Mouse (Mus musculus): ENCODE measurements around the gene Gm49395.

Gene Gm49395

DNA sequence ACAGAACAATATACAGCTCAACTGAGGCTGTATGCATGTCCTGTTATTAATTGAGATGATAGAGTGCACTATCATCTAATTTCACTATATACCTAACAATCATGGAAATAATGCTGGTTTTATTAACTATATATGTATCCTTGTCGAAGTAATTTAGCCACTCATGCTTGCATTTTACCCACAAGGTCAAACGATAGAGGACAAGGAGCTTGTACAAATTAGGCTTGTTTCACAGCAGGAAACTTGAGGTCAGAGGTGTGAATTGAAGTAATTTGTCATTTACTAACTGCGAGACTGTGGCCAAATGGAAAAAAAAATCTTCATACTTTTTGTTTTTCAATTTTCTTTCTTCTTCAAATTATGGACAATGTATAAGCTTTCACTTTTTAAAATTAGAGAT lies 3.5 kb downstream of the Gm49395 start:
- DNase-seq: no peak

- no peak for DNase-seq
Observed at GRCm38 (mm10) chr13:115096965-115097364, 4.8 kb downstream of the Gm49395 start.

- no peak for DNase-seq
Observed at GRCm38 (mm10) chr13:115096216-115096615, 5.5 kb downstream of the Gm49395 start.

DNA sequence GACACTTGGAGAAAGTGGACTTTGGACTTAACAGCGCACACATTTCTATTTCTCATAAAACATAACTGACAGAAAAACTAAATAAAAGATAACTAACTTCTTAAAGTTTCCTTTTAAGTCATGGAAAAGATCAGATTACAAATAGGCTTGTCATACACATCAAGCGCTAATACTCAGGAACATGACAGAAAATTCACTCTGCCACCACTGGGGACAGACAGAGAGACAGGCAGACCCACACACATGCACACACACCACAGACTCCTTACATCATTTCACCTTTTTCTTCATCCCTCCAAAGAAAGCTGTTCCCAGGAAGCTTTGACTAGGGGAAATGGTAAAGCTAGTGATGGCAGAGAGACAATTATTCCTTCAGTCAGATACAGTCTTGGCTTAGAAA lies 6.3 kb downstream of the Gm49395 start:
- DNase-seq: no peak

DNA sequence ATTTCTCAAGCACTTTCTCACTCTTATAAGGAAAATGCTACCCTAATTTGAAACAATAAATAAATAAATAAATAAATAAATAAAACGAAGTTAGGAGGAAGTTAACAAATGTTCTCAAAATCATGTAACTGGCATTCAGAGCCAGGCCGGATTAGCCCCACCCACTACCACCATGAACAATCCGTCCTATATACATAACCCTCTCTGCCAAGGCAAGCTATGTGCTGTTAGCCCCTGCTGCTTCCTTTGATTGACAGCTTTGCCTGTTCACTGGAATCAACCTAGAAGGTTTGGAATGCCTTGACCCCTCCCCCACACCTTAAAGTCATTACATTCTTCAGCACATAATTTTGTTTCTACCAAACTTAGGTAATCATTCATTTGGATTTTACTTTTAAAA lies 10.2 kb downstream of the Gm49395 start:
- no peak for DNase-seq

- no peak for DNase-seq
Observed at GRCm38 (mm10) chr13:115090977-115091445, 10.7 kb downstream of the Gm49395 start.

GRCm38 (mm10) chr13:115090069-115090976 lies 11.4 kb downstream of the Gm49395 start, which contains the start of gene Pelo:
Pelo (minus strand) TSS chr13:115090186.
- DNase-seq: peak; percentile 95

- DNase-seq: peak; percentile 21
Observed at GRCm38 (mm10) chr13:115089395-115090025, 12.2 kb downstream of the Gm49395 start.

DNA sequence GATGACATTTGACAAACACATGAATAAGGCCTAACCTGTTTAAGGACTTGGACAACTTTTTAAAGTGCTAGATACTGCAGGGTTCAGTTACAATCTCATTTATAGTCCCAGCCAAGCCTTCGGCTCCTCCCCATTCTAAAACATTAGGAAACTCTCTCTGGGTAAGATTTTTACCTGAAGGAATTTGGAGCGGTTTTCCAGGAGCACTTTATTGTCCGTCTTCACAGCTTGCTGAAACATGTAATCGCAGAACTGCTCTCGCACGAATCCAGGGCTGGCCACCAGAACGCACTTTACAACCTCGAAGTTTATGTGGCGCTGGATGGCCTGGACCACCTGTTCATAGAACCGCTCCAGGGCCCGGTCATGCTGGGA lies 12.7 kb downstream of the Gm49395 start:
- DNase-seq: no peak

GRCm38 (mm10) chr13:115085974-115086373 lies 15.7 kb downstream of the Gm49395 start:
- DNase-seq: no peak

GRCm38 (mm10) chr13:115082339-115082738 lies 19.4 kb downstream of the Gm49395 start:
- no peak for DNase-seq

- DNase-seq: no peak
Observed at GRCm38 (mm10) chr13:115079996-115080585, 21.6 kb downstream of the Gm49395 start.

- DNase-seq: no peak
Observed at GRCm38 (mm10) chr13:115078997-115079685, 22.6 kb downstream of the Gm49395 start.

GRCm38 (mm10) chr13:115077346-115078134 lies 24.2 kb downstream of the Gm49395 start:
- DNase-seq: no peak

DNA sequence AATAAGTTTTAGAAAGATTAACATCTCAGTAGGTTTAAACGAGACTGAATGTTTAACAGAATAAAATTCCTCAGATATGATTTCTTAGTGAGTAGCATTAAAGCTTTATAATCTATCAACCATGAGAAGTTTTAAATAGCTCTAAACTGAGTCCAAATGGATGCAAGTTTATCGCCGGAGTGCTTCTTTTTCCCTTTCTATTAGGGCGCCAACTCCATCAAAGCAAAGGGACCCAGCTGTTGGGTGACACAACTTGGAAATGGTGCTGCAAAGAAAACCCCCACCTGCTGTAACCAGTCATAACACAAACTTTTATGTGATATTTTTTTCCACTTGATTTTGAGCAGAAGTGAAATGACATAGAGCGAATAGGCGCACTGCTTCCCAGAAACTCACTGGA lies 29.3 kb downstream of the Gm49395 start:
- DNase-seq: no peak

DNA sequence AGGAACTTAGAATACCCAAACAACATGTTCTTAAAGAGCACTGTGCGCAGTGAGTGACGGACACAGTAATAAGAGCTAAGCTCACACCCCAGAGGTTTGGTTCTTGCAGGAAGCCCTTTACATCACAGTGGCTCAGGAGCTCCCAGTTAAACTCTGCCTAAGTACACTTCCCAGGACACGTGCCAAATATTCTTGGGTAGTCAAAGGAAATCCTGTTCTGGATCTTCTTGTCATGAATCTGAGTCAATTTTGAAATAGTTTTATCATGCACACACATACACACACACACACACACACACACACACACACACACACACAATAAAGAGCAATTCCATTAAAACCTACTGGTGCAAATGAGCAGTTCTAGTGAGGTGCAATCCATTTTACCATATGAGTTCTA lies 30.3 kb downstream of the Gm49395 start:
- no peak for DNase-seq

DNA sequence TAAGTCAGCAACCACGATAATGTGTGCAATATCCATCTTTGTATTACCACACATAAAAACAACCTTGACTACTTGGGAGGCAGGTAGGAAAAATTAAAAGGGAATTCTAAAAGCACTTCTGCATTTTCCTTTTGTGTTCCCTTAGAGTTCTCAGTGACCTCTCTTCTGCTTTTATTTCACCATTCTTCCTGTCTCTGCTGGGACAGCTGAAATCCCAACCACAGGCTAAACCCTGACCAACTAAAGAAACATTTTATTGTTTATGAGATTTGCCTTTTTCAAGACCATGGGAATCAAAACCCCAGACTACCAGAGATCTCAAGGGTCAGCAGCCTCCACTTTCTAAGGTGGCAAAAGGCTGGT lies 33.8 kb downstream of the Gm49395 start:
- no peak for DNase-seq

GRCm38 (mm10) chr13:115067324-115067967 lies 34.3 kb downstream of the Gm49395 start:
- no peak for DNase-seq

DNA sequence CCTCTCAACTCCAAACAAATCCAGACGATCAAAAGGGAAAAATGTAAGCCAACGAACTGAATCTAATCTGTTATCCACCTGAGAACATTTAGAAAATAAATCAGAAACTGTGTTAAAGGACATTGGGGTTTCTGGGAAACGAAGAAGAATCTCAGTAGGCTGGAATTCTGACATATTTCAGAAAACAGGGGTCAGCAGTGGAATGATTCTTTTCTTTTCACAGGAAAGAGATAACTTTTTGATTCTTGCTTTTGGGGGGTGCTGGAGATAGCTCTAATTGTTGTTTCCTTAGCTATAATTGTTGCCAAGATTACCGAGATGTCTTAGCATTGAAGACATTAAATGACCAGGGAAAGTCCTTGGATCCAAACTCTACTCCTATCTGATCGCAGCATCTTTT lies 44.2 kb downstream of the Gm49395 start:
- DNase-seq: no peak

DNA sequence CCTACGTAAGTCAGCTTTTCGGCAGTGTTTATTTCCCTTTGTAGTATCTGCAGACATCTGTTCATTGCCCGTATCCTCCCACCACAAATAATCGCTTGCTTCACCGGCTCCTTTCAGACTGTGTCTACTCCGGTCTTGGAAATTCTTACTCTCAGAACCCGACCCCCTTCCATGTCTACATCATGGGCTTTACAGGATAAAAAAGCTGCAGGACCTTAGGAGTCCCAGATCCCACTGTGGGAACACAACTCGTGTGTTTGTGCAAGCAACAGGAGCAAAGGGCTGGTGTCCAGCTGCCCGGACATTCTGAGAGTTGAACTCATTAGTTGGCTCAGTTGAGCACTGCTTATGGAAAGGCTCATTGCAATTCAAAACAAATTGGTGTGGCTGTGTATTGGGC lies 46.9 kb downstream of the Gm49395 start:
- DNase-seq: no peak

- no peak for DNase-seq
Observed at GRCm38 (mm10) chr13:115052568-115052967, 49.2 kb downstream of the Gm49395 start.
